Mouse (Mus musculus): Measurements from ENCODE around the gene Stk10. TPM values are rescaled to one million over a fixed set of nuclear protein-coding genes. Genes with fewer than 3 reads are reported as not detected.
A peak's percentile ranks its signal among the peaks of the same experiment; 100 is the strongest.

Gene Stk10
- polyA plus RNA-seq, 1 experiment from 2014 or later = 5.5 TPM

DNA sequence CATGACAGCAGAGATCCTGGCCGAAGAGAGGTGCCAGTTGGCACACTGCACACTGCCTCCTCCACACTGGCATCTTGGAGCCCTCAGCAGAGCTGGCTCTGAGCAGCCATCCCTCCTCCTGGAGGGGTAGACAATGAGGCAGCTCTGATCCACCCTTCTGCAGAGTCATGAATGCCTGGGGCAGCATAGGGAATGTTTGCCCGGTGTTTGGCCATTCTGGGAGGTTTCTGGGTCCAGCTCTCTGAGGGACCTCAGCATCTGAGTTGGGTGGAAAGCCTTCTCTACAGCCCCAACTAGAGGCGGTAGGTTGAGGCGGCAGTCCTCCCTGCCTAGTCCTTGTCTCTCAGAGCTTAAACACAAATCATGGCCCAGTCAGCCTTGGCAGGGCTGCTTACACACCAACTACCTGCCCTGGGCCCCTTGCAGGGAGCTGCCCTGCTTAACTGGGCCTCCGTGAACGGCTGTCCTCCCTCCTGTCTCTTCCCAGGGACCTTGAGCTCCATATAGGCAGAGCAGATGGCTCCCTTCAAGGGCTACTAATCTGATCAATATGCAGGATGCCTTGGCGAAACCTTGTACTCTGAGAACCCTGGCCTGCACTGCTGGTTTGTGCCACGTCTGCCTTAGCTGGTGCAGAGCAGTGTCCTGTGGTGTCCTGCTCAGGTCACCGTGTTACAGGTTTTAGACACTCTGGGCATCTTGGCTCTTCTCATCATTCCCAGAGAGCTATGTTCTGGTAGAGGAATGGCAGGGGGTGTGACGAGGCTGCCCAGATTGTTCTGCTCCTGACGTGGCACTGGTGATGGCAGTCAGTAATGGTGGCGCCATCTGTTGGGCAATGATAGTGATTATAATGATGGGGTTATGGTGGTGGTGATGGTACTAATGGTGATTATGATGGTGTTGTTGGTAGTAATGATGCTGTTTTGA, 59.1 kb downstream of the Stk10 start:
- Histone ChIP-seq H3K9me3 (replicated peaks; ENCODE audit: control insufficient read depth, low read length) (peaks cover 4% of the 10 kb centered on the region; the same call in 1 of the 2 replicates), H3K27ac (ENCODE audit: low read length) (no peak overlapping the region), H3K4me1 (ENCODE audit: control insufficient read depth, insufficient read depth, low read length) (no peaks in the 10 kb centered on the region), H3K4me3 (ENCODE audit: low read length) (no peak overlapping the region), H3K27me3 (ENCODE audit: control insufficient read depth, insufficient read depth, low read length) (no peaks in the 10 kb centered on the region), H3K9ac (ENCODE audit: low read length) (no peak overlapping the region), H3K36me3 (ENCODE audit: control insufficient read depth, insufficient read depth) (peaks cover 3% of the 10 kb centered on the region), H3K4me2 (ENCODE audit: low read depth, low read length) (no peak overlapping the region)
- ATAC-seq (replicated peaks; ENCODE audit: extremely low read depth, insufficient read depth, low FRiP score) = no peak
- WGBS = 75% methylated on average over 12 of the region's 12 CpGs

- WGBS = 78% methylated on average over 7 of the region's 7 CpGs
- Histone ChIP-seq H3K4me3 (ENCODE audit: low read length) (no peak overlapping the region), H3K27ac (ENCODE audit: low read length) (no peak overlapping the region), H3K9me3 (replicated peaks; ENCODE audit: control insufficient read depth, low read length) (peaks cover 4% of the 10 kb centered on the region; the same call in 1 of the 2 replicates), H3K4me1 (ENCODE audit: control insufficient read depth, insufficient read depth, low read length) (no peaks in the 10 kb centered on the region), H3K4me2 (ENCODE audit: low read depth, low read length) (no peak overlapping the region), H3K36me3 (ENCODE audit: control insufficient read depth, insufficient read depth) (peaks cover 3% of the 10 kb centered on the region), H3K9ac (ENCODE audit: low read length) (no peak overlapping the region), H3K27me3 (ENCODE audit: control insufficient read depth, insufficient read depth, low read length) (no peaks in the 10 kb centered on the region)
- no peak for ATAC-seq (replicated peaks; ENCODE audit: extremely low read depth, insufficient read depth, low FRiP score)
Measured at GRCm38 (mm10) chr11:32593081-32593480, 60.0 kb downstream of the Stk10 start.

- no peak for ATAC-seq (replicated peaks; ENCODE audit: extremely low read depth, insufficient read depth, low FRiP score)
- Histone ChIP-seq H3K27ac (ENCODE audit: low read length) (no peak overlapping the region), H3K9me3 (replicated peaks; ENCODE audit: control insufficient read depth, low read length) (peaks cover 4% of the 10 kb centered on the region; the same call in 1 of the 2 replicates), H3K4me3 (ENCODE audit: low read length) (no peak overlapping the region), H3K4me1 (ENCODE audit: control insufficient read depth, insufficient read depth, low read length) (no peaks in the 10 kb centered on the region), H3K9ac (ENCODE audit: low read length) (no peak overlapping the region), H3K4me2 (ENCODE audit: low read depth, low read length) (no peak overlapping the region), H3K27me3 (ENCODE audit: control insufficient read depth, insufficient read depth, low read length) (no peaks in the 10 kb centered on the region), H3K36me3 (ENCODE audit: control insufficient read depth, insufficient read depth) (peaks cover 3% of the 10 kb centered on the region)
- WGBS = 85% methylated on average over 4 of the region's 4 CpGs
Measured at GRCm38 (mm10) chr11:32594122-32594521, 61.0 kb downstream of the Stk10 start.

GRCm38 (mm10) chr11:32600371-32600770, 67.3 kb downstream of the Stk10 start:
- no peaks in the 10 kb centered on the region for H3K36me3 ChIP-seq (ENCODE audit: control insufficient read depth, insufficient read depth)
- no peak overlapping the region for H3K4me3 ChIP-seq (ENCODE audit: low read length)
- peaks cover 15% of the 10 kb centered on the region for H3K4me1 ChIP-seq (ENCODE audit: control insufficient read depth, insufficient read depth, low read length)
- no peak overlapping the region for H3K9ac ChIP-seq (ENCODE audit: low read length)
- 89% methylated on average over 6 of the region's 6 CpGs for WGBS
- no peaks in the 10 kb centered on the region; the same call in 1 of the 2 replicates for H3K9me3 ChIP-seq (replicated peaks; ENCODE audit: control insufficient read depth, low read length)
- H3K27me3 ChIP-seq (ENCODE audit: control insufficient read depth, insufficient read depth, low read length) = no peaks in the 10 kb centered on the region
- ATAC-seq (replicated peaks; ENCODE audit: extremely low read depth, insufficient read depth, low FRiP score) = no peak
- no peak overlapping the region for H3K27ac ChIP-seq (ENCODE audit: low read length)
- no peak overlapping the region for H3K4me2 ChIP-seq (ENCODE audit: low read depth, low read length)

GRCm38 (mm10) chr11:32601528-32602323, 68.6 kb downstream of the Stk10 start:
- 0 out of 2 replicates have a peak, but pooled peaks have one; percentile 33 for ATAC-seq (replicated peaks; ENCODE audit: extremely low read depth, insufficient read depth, low FRiP score)
- no peak overlapping the region for H3K27ac ChIP-seq (ENCODE audit: low read length)
- no peak overlapping the region for H3K4me3 ChIP-seq (ENCODE audit: low read length)

DNA sequence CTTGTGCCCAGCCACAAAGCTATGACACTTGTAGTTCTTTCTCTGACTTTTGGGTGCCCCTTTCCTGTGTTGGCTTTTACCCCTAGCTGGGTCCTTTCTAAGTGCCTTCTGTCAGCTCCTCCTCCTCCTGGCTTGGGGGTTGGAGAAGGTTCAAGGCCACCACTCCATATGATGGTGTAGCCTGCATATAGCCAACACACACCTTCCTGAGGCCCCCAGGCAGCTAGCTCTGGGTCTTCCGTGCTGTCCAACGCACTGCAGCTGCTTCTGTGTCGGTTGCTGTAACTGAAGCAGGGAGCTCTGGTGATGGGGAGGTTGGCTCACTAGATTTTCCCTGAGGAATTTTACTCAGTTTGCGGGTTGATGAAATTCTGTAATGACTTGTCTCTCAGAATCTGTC, 71.6 kb downstream of the Stk10 start:
- peak overlapping the region; percentile 12; the same call in 1 of the 2 replicates for H3K4me2 ChIP-seq (ENCODE audit: low read depth, low read length)

More at GRCm38 (mm10) chr11:32601528-32602323, 68.6 kb downstream of the Stk10 start:
- H3K4me1 ChIP-seq (ENCODE audit: control insufficient read depth, insufficient read depth, low read length) = peaks cover 16% of the 10 kb centered on the region
- no peaks in the 10 kb centered on the region for H3K36me3 ChIP-seq (ENCODE audit: control insufficient read depth, insufficient read depth)
- no peaks in the 10 kb centered on the region for H3K9me3 ChIP-seq (replicated peaks; ENCODE audit: control insufficient read depth, low read length)
- H3K4me2 ChIP-seq (ENCODE audit: low read depth, low read length) = peak overlapping the region; percentile 25; the same call in 1 of the 2 replicates
- H3K27me3 ChIP-seq (ENCODE audit: control insufficient read depth, insufficient read depth, low read length) = no peaks in the 10 kb centered on the region
- no peak overlapping the region for H3K9ac ChIP-seq (ENCODE audit: low read length)
- WGBS = 39% methylated on average over 12 of the region's 12 CpGs

DNA sequence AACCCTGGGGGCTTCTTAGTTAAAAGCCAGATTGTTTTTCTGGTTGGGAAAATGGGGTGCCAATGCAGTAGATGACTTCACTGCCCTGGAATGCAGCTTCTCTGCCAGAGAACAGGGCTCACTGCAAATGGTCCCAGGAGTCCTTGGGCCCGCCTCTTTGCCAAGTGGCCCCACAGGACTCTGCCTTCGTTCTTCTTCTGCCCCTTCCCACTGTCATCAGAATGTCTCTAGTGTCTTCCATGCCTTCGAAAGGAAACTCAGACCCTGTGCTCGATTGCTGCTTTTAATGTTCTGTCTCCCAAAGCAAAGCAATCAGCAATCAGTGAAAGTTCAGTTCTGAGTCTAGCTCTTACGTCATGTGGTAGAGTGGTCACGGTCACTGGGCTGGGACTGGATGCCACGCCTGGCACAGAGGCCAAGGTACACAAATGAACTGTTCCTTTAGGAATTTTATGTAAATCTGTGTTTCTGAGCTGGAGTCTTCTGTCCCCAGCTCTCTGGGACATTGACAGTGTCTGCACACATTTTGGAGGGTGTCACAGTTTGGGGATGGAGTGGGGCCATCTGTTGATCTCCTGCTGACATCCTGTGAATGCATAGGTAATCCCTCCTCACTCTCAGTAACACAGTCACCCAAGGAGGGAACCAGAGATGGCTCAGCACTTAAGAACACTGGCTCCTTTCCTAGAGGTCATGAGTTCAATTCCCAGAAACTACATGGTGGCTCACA, 72.2 kb downstream of the Stk10 start:
- ATAC-seq (replicated peaks; ENCODE audit: extremely low read depth, insufficient read depth, low FRiP score) = peak; percentile 74
- H3K27me3 ChIP-seq (ENCODE audit: control insufficient read depth, insufficient read depth, low read length) = no peaks in the 10 kb centered on the region
- no peak overlapping the region for H3K4me3 ChIP-seq (ENCODE audit: low read length)
- no peak overlapping the region for H3K9ac ChIP-seq (ENCODE audit: low read length)
- H3K36me3 ChIP-seq (ENCODE audit: control insufficient read depth, insufficient read depth) = peaks cover 2% of the 10 kb centered on the region; the same call in 1 of the 2 replicates
- peak overlapping the region; percentile 12; the same call in 1 of the 2 replicates for H3K4me2 ChIP-seq (ENCODE audit: low read depth, low read length)
- H3K9me3 ChIP-seq (replicated peaks; ENCODE audit: control insufficient read depth, low read length) = no peaks in the 10 kb centered on the region
- peaks cover 16% of the 10 kb centered on the region for H3K4me1 ChIP-seq (ENCODE audit: control insufficient read depth, insufficient read depth, low read length)
- 26% methylated on average over 7 of the region's 7 CpGs for WGBS
- peak overlapping the region; percentile 68 for H3K27ac ChIP-seq (ENCODE audit: low read length)

More for the DNA sequence above, 71.6 kb downstream of the Stk10 start:
- H3K4me1 ChIP-seq (ENCODE audit: control insufficient read depth, insufficient read depth, low read length) = peaks cover 16% of the 10 kb centered on the region
- 33% methylated on average over 4 of the region's 4 CpGs for WGBS
- no peaks in the 10 kb centered on the region for H3K27me3 ChIP-seq (ENCODE audit: control insufficient read depth, insufficient read depth, low read length)
- peaks cover 2% of the 10 kb centered on the region; the same call in 1 of the 2 replicates for H3K36me3 ChIP-seq (ENCODE audit: control insufficient read depth, insufficient read depth)
- peak overlapping the region; percentile 68 for H3K27ac ChIP-seq (ENCODE audit: low read length)
- ATAC-seq (replicated peaks; ENCODE audit: extremely low read depth, insufficient read depth, low FRiP score) = no peak
- no peak overlapping the region for H3K4me3 ChIP-seq (ENCODE audit: low read length)
- no peaks in the 10 kb centered on the region for H3K9me3 ChIP-seq (replicated peaks; ENCODE audit: control insufficient read depth, low read length)
- no peak overlapping the region for H3K9ac ChIP-seq (ENCODE audit: low read length)

GRCm38 (mm10) chr11:32605907-32606306, 72.8 kb downstream of the Stk10 start:
- Histone ChIP-seq H3K4me3 (ENCODE audit: low read length) (no peak overlapping the region), H3K27me3 (ENCODE audit: control insufficient read depth, insufficient read depth, low read length) (no peaks in the 10 kb centered on the region), H3K9ac (ENCODE audit: low read length) (no peak overlapping the region), H3K27ac (ENCODE audit: low read length) (no peak overlapping the region), H3K4me1 (ENCODE audit: control insufficient read depth, insufficient read depth, low read length) (peaks cover 16% of the 10 kb centered on the region), H3K9me3 (replicated peaks; ENCODE audit: control insufficient read depth, low read length) (no peaks in the 10 kb centered on the region), H3K36me3 (ENCODE audit: control insufficient read depth, insufficient read depth) (peaks cover 2% of the 10 kb centered on the region; the same call in 1 of the 2 replicates), H3K4me2 (ENCODE audit: low read depth, low read length) (no peak overlapping the region)
- WGBS = 59% methylated on average over 3 of the region's 3 CpGs
- ATAC-seq (replicated peaks; ENCODE audit: extremely low read depth, insufficient read depth, low FRiP score) = no peak
